Mouse (Mus musculus): ENCODE results near the gene Sccpdh. TPM values are rescaled to one million over a fixed set of nuclear protein-coding genes. Genes with fewer than 3 reads are reported as not detected.
"Not testable (repeated sequence)": the region's sequence is repeated elsewhere in the genome, so short reads cannot be mapped to it uniquely, and the experiment has no call there.

Sccpdh gene
- total RNA-seq, 1 experiment from 2014 or later = 39.8 TPM

GRCm38 (mm10) chr1:179651224-179651623 is 16.8 kb upstream of the Sccpdh start:
- no peak for ATAC-seq (replicated peaks in 1 of 2; ENCODE audit: insufficient read depth in 1 of 2, low FRiP score in 2 of 2, low TSS enrichment in 1 of 2, low read depth in 1 of 2, poor library complexity in 2 of 2, severe bottlenecking in 2 of 2)

GRCm38 (mm10) chr1:179663065-179663464 is 4.9 kb upstream of the Sccpdh start:
- ATAC-seq (replicated peaks in 1 of 2; ENCODE audit: insufficient read depth in 1 of 2, low FRiP score in 2 of 2, low TSS enrichment in 1 of 2, low read depth in 1 of 2, poor library complexity in 2 of 2, severe bottlenecking in 2 of 2) = no peak

DNA sequence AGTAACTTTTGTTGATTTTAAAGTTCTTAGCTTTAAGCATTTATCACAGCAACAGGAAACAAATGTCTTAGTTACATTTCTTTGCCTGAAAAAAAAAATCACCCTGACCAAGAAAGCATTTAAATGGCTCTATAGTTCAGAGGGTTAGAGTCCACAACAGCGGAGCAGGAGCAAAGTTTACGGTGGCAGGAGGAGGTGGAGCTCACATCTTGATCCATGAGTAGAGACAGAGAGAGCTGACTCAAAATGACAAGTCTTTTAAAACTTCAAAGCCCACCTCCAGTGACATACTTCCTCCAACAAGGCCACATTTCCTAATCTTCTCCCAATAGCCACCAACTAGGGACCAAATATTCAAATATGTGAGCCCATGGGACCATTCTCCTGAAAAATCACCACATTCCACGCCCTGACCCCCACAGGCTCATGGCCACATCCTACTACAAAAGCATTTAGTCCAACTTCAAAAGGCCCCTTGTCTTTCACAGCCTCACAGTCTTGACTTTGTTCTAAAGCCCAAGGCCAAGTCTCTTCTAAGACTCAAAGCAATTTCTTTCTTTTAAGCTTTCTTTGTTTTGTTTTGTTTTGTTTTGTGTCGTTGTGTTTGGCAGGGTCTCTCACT is 3.6 kb upstream of the Sccpdh start:
- no peak for ATAC-seq (replicated peaks in 1 of 2; ENCODE audit: insufficient read depth in 1 of 2, low FRiP score in 2 of 2, low TSS enrichment in 1 of 2, low read depth in 1 of 2, poor library complexity in 2 of 2, severe bottlenecking in 2 of 2)

DNA sequence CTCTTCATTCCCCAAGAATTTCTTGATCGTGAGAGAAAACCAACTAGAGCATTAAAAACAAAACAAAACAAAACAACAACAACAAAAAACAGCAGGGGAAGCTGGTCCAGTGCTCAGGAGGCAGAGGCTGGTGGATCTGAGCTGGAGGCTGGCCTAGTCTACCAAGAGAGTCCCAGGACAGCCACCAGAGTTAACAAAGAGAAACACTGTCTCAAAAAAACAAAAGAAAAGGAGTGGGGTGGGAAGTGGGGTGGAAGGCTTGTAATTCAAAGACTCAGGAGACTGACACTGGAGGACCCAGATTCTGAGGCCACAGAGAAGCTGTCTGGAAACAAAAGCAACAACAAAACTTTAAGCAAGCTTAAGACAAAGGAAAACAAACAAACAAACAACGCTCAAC is 1.0 kb upstream of the Sccpdh start:
- no peak for ATAC-seq (replicated peaks in 1 of 2; ENCODE audit: insufficient read depth in 1 of 2, low FRiP score in 2 of 2, low TSS enrichment in 1 of 2, low read depth in 1 of 2, poor library complexity in 2 of 2, severe bottlenecking in 2 of 2)

- ATAC-seq (replicated peaks in 1 of 2; ENCODE audit: insufficient read depth in 1 of 2, low FRiP score in 2 of 2, low TSS enrichment in 1 of 2, low read depth in 1 of 2, poor library complexity in 2 of 2, severe bottlenecking in 2 of 2) = no peak
Observed at GRCm38 (mm10) chr1:179667450-179667849, 560 bp upstream of the Sccpdh start.

DNA sequence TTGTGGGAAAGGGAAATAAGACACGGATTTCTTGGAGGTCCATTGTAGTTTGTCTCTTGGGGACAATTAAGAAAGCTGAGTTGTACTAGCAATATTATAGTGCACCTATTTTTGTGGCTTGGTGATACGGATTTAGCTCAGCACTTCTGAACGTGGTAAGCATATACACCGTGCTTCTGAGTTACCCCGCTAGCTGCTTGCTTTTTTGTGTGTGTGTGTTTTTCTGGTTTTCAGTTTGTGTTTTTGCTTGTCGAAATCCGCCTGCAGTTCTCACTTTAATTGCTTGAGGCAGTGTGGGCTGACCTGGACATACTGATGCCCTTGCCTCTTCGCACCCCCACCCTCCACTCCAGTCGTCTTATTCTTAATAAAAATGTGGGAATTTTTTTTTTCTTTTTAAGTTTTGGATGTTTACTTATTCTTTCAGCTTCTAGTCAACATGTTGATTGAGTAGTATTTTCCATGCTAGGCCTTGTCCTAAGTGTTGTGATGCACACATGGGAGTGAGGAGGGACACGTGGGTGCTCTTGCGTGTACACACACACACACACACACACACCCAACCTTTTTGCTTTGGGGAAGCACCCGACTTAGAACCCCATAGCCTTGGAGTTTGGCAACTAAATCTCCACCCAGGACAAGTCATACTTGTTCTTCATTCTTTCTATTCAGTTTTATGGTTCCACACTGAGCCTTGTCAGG is 977 bp downstream of the Sccpdh start:
- ATAC-seq (replicated peaks in 1 of 2; ENCODE audit: insufficient read depth in 1 of 2, low FRiP score in 2 of 2, low TSS enrichment in 1 of 2, low read depth in 1 of 2, poor library complexity in 2 of 2, severe bottlenecking in 2 of 2) = 0 out of 4 replicates have a peak, but pooled peaks of 1 of the 2 experiments have one; percentile 35

DNA sequence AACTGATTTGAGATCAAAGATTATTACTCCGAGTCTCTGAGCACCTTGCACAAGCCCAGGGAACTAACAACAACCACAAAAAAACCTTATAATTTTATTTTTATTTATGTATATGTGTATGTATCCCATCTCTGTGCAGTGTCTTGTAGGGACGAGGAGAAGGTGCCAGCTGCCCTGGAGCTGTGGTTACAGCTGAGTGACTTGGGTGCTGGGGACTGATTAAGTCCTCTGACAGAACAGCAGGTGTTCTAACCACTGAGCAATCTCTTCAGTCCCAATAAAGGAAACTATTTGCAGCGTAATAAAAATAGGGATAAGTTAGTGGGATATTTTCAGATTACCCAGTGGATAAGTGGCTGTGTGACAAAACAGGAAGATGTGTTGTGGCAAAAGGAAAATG is 6.3 kb downstream of the Sccpdh start:
- no peak for ATAC-seq (replicated peaks in 1 of 2; ENCODE audit: insufficient read depth in 1 of 2, low FRiP score in 2 of 2, low TSS enrichment in 1 of 2, low read depth in 1 of 2, poor library complexity in 2 of 2, severe bottlenecking in 2 of 2)

DNA sequence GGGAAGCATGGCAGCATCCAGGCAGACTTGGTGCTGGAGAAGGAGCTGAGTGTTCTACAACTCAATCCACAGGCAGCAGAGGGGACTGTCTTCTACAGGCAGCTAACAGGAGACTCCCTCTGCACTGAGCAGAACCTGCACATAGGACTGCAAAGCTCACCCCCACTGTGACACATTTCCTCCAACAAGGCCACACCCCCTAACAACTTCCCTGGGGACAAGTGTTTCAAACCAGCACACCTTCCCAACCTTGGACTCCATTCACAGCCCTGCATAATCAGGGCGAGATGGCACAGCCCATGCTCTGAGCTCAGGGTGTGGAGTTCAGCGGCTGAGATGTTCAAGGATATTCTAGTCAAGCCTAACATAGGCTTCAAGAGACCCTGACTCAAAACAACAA is 9.0 kb downstream of the Sccpdh start:
- ATAC-seq (replicated peaks in 1 of 2; ENCODE audit: insufficient read depth in 1 of 2, low FRiP score in 2 of 2, low TSS enrichment in 1 of 2, low read depth in 1 of 2, poor library complexity in 2 of 2, severe bottlenecking in 2 of 2) = no peak

DNA sequence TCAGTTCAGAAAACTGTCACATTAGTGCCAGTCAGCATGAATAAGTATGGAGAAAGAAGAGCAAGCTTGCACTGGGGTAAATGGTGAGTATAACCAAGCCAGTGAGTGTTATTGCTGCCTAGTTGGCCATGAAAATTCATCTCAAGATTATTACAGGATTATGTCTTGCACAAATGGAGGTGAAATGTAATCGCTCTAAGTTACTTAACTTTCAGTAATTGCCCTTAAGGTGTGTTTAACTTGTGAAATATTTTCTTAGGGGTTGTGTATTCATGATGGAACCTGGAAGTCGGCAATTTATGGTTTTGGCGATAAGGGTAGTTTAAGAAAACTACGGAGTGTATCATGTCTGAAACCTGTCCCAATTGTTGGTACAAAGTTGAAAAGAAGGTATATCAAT is 11.3 kb downstream of the Sccpdh start:
- no peak for ATAC-seq (replicated peaks in 1 of 2; ENCODE audit: insufficient read depth in 1 of 2, low FRiP score in 2 of 2, low TSS enrichment in 1 of 2, low read depth in 1 of 2, poor library complexity in 2 of 2, severe bottlenecking in 2 of 2)

DNA sequence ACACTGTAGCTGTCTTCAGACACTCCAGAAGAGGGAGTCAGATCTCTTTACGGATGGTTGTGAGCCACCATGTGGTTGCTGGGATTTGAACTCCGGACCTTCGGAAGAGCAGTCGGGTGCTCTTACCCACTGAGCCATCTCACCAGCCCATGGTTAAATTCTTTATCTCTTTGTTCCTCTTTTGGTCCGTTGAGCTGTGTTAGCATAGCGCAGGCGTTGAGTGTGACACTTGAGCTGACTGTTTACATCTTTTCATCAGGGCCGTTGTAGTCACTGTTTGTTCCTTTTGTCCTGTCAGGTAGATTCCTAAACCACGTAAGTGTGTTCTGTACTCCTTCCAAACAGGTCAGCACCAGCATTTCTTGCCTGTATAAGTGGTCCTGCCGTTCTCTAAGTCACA is 14.7 kb downstream of the Sccpdh start:
- ATAC-seq (replicated peaks in 1 of 2; ENCODE audit: insufficient read depth in 1 of 2, low FRiP score in 2 of 2, low TSS enrichment in 1 of 2, low read depth in 1 of 2, poor library complexity in 2 of 2, severe bottlenecking in 2 of 2) = not testable (repeated sequence)

GRCm38 (mm10) chr1:179686348-179686747 is 18.3 kb downstream of the Sccpdh start:
- ATAC-seq (replicated peaks in 1 of 2; ENCODE audit: insufficient read depth in 1 of 2, low FRiP score in 2 of 2, low TSS enrichment in 1 of 2, low read depth in 1 of 2, poor library complexity in 2 of 2, severe bottlenecking in 2 of 2) = no peak

DNA sequence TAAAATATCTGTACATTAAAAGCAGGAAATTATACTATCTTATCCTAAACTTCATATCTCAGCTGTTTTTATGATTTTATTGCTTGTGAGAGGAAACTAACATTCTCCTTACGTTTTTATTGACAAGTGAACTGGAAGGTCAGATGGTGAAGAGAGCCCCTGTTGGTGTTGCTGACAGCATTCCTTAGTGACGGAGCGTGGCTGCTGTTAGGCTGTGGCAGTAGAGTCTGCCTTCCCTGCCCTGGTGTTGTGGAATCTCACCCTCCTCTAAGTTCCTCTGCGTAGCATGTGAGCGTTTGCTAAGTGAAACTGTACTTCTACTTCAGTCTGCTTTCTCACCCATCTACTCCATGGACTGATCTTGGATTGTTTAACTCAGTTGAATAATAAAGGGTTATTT is 18.8 kb downstream of the Sccpdh start:
- no peak for ATAC-seq (replicated peaks in 1 of 2; ENCODE audit: insufficient read depth in 1 of 2, low FRiP score in 2 of 2, low TSS enrichment in 1 of 2, low read depth in 1 of 2, poor library complexity in 2 of 2, severe bottlenecking in 2 of 2)

- no peak for ATAC-seq (replicated peaks in 1 of 2; ENCODE audit: insufficient read depth in 1 of 2, low FRiP score in 2 of 2, low TSS enrichment in 1 of 2, low read depth in 1 of 2, poor library complexity in 2 of 2, severe bottlenecking in 2 of 2)
Observed at GRCm38 (mm10) chr1:179687305-179687704, 19.3 kb downstream of the Sccpdh start.

DNA sequence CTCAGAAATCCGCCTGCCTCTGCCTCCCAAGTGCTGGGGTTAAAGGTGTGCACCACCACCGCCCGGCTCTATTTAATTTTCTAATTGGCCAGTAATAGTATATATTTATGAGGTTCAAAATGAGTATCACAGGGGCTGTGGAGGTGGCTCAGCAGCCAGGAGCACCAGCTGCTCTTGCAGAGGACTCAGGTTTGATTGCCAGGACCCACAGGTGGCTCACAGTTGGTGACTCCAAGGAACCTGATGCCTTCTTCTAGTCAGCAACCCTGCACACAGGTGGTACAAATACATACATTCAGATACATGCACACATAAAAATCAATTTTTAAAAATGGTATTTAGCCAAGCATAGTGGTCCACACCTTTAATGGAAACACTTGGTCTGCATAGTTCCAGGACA is 20.0 kb downstream of the Sccpdh start:
- no peak for ATAC-seq (replicated peaks in 1 of 2; ENCODE audit: insufficient read depth in 1 of 2, low FRiP score in 2 of 2, low TSS enrichment in 1 of 2, low read depth in 1 of 2, poor library complexity in 2 of 2, severe bottlenecking in 2 of 2)

- ATAC-seq (replicated peaks in 1 of 2; ENCODE audit: insufficient read depth in 1 of 2, low FRiP score in 2 of 2, low TSS enrichment in 1 of 2, low read depth in 1 of 2, poor library complexity in 2 of 2, severe bottlenecking in 2 of 2) = no peak
Observed at GRCm38 (mm10) chr1:179688415-179688814, 20.4 kb downstream of the Sccpdh start.

- ATAC-seq (replicated peaks in 1 of 2; ENCODE audit: insufficient read depth in 1 of 2, low FRiP score in 2 of 2, low TSS enrichment in 1 of 2, low read depth in 1 of 2, poor library complexity in 2 of 2, severe bottlenecking in 2 of 2) = no peak
Observed at GRCm38 (mm10) chr1:179688914-179689313, 20.9 kb downstream of the Sccpdh start.

DNA sequence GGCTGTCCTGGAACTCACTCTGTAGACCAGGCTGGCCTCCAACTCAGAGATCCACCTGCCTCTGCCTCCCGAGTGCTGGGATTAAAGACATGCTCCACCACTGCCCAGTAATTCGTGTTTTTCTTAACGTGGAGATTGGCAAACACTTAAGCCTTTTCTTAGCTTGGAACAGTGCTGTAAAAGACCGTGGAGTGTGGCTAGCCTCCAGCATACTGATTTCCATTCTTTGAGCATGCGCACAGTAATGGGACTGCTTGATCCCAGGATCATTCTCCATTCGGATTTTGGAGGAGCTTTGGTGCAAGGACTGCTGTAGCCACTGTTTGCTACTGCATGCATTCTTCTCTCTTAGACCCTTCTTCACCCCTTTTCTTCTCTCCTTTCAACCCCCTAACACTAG is 21.5 kb downstream of the Sccpdh start:
- ATAC-seq (replicated peaks in 1 of 2; ENCODE audit: insufficient read depth in 1 of 2, low FRiP score in 2 of 2, low TSS enrichment in 1 of 2, low read depth in 1 of 2, poor library complexity in 2 of 2, severe bottlenecking in 2 of 2) = no peak

DNA sequence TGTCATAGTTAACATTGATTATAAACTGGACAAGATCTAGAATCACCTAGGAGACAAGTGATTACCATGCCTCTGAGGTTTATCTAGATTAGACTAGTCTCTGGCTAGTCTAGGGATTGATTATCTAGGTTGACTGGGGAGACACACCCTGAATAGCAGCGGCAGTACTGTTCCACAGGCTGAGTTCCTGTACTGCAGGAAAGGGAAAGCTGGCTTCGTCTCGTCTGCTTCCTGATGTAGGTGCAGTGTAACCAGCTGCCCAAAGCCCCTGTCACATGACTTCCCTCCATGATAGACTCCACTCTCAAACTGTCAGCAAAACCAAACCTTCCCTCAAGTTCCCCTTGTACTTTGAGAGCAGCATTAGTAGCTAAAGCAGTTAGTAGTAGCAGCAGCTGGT is 36.1 kb downstream of the Sccpdh start:
- peak in 1 of 2 experiments; percentile 42; a peak in 2 of 4 replicates for ATAC-seq (replicated peaks in 1 of 2; ENCODE audit: insufficient read depth in 1 of 2, low FRiP score in 2 of 2, low TSS enrichment in 1 of 2, low read depth in 1 of 2, poor library complexity in 2 of 2, severe bottlenecking in 2 of 2)

- ATAC-seq (replicated peaks in 1 of 2; ENCODE audit: insufficient read depth in 1 of 2, low FRiP score in 2 of 2, low TSS enrichment in 1 of 2, low read depth in 1 of 2, poor library complexity in 2 of 2, severe bottlenecking in 2 of 2) = no peak
Observed at GRCm38 (mm10) chr1:179705154-179705553, 37.1 kb downstream of the Sccpdh start.
